24 mouse cellular contexts compared by ENCODE assay signal in the genomic region with DNA sequence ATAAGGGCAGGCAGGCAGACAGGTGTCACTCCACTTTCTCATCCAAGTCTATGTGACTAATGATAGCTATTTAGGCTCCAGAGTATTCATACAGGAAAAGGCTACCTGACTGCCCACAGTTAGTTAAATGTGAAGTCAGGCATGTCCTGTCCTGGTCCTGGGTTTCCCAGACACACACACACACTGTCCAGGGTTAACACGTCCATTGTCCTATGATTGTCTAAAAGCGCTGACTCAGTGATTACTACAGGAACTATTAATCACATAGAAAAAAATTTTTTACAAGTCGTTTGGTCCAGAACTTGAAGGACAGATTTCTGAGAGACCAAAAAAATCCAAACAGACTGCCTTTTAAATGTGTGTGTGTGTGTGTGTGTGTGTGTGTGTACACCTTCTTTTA.
"Had no signal": no experiment of that assay in that cellular context is flagged by ENCODE, and none has a peak within 500 bp of the region (broad histone marks: within the 10 kb centered on the region; RNA-seq: fewer than 3 reads in every experiment).

No protein-coding gene starts in this region.

- H3K9ac ChIP-seq: heart, embryonic 12.5 days; hindbrain, embryonic 12.5 days; hindbrain, embryonic 14.5 days; intestine, embryonic 15.5 days; kidney, embryonic 15.5 days; limb, embryonic 12.5 days; liver, embryonic 13.5 days; liver, embryonic 15.5 days had no signal

- H3K9me3 ChIP-seq: heart, embryonic 10.5 days; heart, embryonic 12.5 days; hindbrain, embryonic 10.5 days; hindbrain, embryonic 12.5 days; intestine, embryonic 15.5 days; kidney, embryonic 15.5 days; limb, embryonic 10.5 days; limb, embryonic 12.5 days; liver, embryonic 13.5 days; liver, embryonic 15.5 days had no signal

- H3K27ac ChIP-seq: gastrocnemius, adult 2 months; heart, embryonic 10.5 days; hindbrain, embryonic 10.5 days; hindbrain, embryonic 12.5 days; hindbrain, embryonic 14.5 days; intestine, embryonic 15.5 days; kidney, embryonic 15.5 days; layer of hippocampus, adult 2 months; left cerebral cortex, adult 2 months; limb, embryonic 10.5 days; limb, embryonic 12.5 days; liver, embryonic 13.5 days; liver, embryonic 15.5 days had no signal

- DNase-seq: gastrocnemius, adult 2 months; gastrocnemius, postnatal 10 days; gastrocnemius, postnatal 25 days; heart, adult 18-20 months; heart, postnatal 10 days; heart, postnatal 4 days; kidney, postnatal 10 days; kidney, postnatal 25 days; kidney, postnatal 4 days; liver; liver, embryonic 13.5 days had no signal

- H3K4me1 ChIP-seq: liver, embryonic 13.5 days; liver, embryonic 15.5 days had no signal

- H3K36me3 ChIP-seq: heart, embryonic 10.5 days; heart, embryonic 12.5 days; hindbrain, embryonic 10.5 days; hindbrain, embryonic 12.5 days; intestine, embryonic 15.5 days; kidney, embryonic 15.5 days; limb, embryonic 10.5 days; limb, embryonic 12.5 days; liver, embryonic 13.5 days; liver, embryonic 15.5 days had no signal

- H3K4me2 ChIP-seq: heart, embryonic 12.5 days; hindbrain, embryonic 12.5 days; hindbrain, embryonic 14.5 days; intestine, embryonic 15.5 days; kidney, embryonic 15.5 days; limb, embryonic 12.5 days; liver, embryonic 11.5 days; liver, embryonic 13.5 days; liver, embryonic 15.5 days had no signal

- H3K4me3 ChIP-seq: gastrocnemius, adult 2 months; heart, embryonic 10.5 days; heart, embryonic 12.5 days; hindbrain, embryonic 10.5 days; hindbrain, embryonic 12.5 days; intestine, embryonic 15.5 days; kidney, embryonic 15.5 days; layer of hippocampus, adult 2 months; left cerebral cortex, adult 2 months; limb, embryonic 10.5 days; limb, embryonic 12.5 days; liver, embryonic 13.5 days; liver, embryonic 15.5 days had no signal

- H3K27me3 ChIP-seq: heart, embryonic 12.5 days; hindbrain, embryonic 12.5 days; intestine, embryonic 15.5 days; kidney, embryonic 15.5 days; limb, embryonic 12.5 days; liver, embryonic 13.5 days; liver, embryonic 15.5 days had no signal
